Mouse (Mus musculus) liver, embryonic 13.5 days (tissue): ENCODE data around the gene 4931409K22Rik. TPM values are rescaled to one million over a fixed set of nuclear protein-coding genes. Genes with fewer than 3 reads are reported as not detected.

Experiments
- ATAC-seq: fragments of 200-750 bp; cut with Nextera tagmentation; 2 replicates; pipeline ENCODE4 v1.8.0; 2017; ENCODE audit warnings: low read depth, mild to moderate bottlenecking, moderate number of reproducible peaks, moderate library complexity
- DNase-seq: peaks from one replicate; pipeline ENCODE4 v3.0.0; 2022
- H3K27ac ChIP-seq: fragments of 300-500 bp; sonication (generic); 2 replicates; pipeline ENCODE4 v1.5.1; 2015; ENCODE audit warnings: moderate library complexity, mild to moderate bottlenecking, inconsistent platforms
- H3K27me3 ChIP-seq: fragments of 300-500 bp; sonication (generic); 2 replicates; pipeline ENCODE4 v1.6.1; 2015; ENCODE audit warnings: mild to moderate bottlenecking, inconsistent platforms
- H3K36me3 ChIP-seq: fragments of 300-500 bp; sonication (generic); 2 replicates; pipeline ENCODE4 v1.6.1; 2015; ENCODE audit warnings: mild to moderate bottlenecking, inconsistent platforms
- H3K4me1 ChIP-seq: fragments of 300-500 bp; sonication (generic); replicated peaks from 2 replicates; pipeline ENCODE4 v1.6.1; 2015; ENCODE audit warnings: inconsistent platforms
- H3K4me2 ChIP-seq: fragments of 300-500 bp; sonication (generic); 2 replicates; pipeline ENCODE4 v1.6.1; 2015; ENCODE audit warnings: inconsistent platforms, mild to moderate bottlenecking, moderate library complexity
- H3K4me3 ChIP-seq: fragments of 300-500 bp; sonication (generic); replicated peaks from 2 replicates; pipeline ENCODE4 v1.5.1; 2015; ENCODE audit warnings: mild to moderate bottlenecking, inconsistent platforms
- H3K9ac ChIP-seq: fragments of 300-500 bp; sonication (generic); 2 replicates; pipeline ENCODE4 v1.6.1; 2015; ENCODE audit warnings: mild to moderate bottlenecking, inconsistent platforms
- H3K9me3 ChIP-seq: fragments of 300-500 bp; sonication (generic); replicated peaks from 2 replicates; pipeline ENCODE4 v1.6.1; 2016; ENCODE audit warnings: inconsistent platforms
- WGBS: fragments of 180-500 bp; shearing (Covaris S2); methylation state at CpG from one replicate; pipeline ENCODE4 v1.1.7; 2015; ENCODE audit not compliant: insufficient replicate concordance; 5-methylcytosine and 5-hydroxymethylcytosine counted together
- polyA plus RNA-seq: library from polyadenylated mRNA; unstranded; fragments of >200 nt; fragmentation: Nextera tagmentation; extraction: Ambion mirVana; gene quantifications from 2 replicates; pipeline ENCODE4 v1.2.1, GENCODE M21; 2015

The 4931409K22Rik gene
- polyA plus RNA-seq, 1 experiment from 2014 or later = not detected

GRCm38 (mm10) chr5:24521366-24521765 lies 35.2 kb downstream of the 4931409K22Rik start:
- Histone ChIP-seq H3K4me2 (no peak overlapping the region), H3K27ac (no peak overlapping the region), H3K27me3 (peaks cover 84% of the 10 kb centered on the region), H3K4me1 (peaks cover 3% of the 10 kb centered on the region; the same call in 1 of the 2 replicates), H3K9ac (no peak overlapping the region), H3K4me3 (no peak overlapping the region), H3K36me3 (no peaks in the 10 kb centered on the region), H3K9me3 (no peaks in the 10 kb centered on the region)
- no peak for ATAC-seq
- 48% methylated on average over 8 of the region's 8 CpGs for WGBS
- DNase-seq = no peak

DNA sequence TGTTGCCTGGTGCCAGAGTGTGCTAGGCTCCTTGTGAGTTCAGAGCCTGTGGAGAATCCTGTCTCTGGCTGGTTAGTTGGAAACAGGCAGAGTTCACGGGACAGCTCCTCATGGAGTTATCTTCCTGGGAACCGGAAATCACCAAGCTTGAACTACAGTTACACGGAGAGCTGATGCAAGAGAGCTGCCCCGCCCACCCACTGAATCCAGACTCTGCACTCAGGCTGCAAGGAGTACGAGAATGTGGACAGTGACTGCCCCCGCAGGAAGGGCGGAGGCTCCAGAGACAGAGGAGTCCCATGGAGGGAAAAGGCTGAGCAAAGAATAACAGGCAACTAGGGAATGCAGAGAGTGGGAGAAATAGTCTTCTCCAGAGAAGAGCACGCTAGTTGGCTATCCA lies 44.3 kb downstream of the 4931409K22Rik start:
- H3K36me3 ChIP-seq = no peaks in the 10 kb centered on the region
- DNase-seq (no peak), ATAC-seq (0 out of 2 replicates have a peak, but pooled peaks have one; percentile 34)
- WGBS = 44% methylated on average over 8 of the region's 8 CpGs
- 0 out of 2 replicates have a peak, but pooled peaks cover 5% of the 10 kb centered on the region for H3K9me3 ChIP-seq
- no peak overlapping the region for H3K4me2 ChIP-seq
- no peaks in the 10 kb centered on the region for H3K4me1 ChIP-seq
- no peak overlapping the region for H3K27ac ChIP-seq
- peaks cover 35% of the 10 kb centered on the region for H3K27me3 ChIP-seq
- H3K9ac ChIP-seq = no peak overlapping the region
- no peak overlapping the region for H3K4me3 ChIP-seq

DNA sequence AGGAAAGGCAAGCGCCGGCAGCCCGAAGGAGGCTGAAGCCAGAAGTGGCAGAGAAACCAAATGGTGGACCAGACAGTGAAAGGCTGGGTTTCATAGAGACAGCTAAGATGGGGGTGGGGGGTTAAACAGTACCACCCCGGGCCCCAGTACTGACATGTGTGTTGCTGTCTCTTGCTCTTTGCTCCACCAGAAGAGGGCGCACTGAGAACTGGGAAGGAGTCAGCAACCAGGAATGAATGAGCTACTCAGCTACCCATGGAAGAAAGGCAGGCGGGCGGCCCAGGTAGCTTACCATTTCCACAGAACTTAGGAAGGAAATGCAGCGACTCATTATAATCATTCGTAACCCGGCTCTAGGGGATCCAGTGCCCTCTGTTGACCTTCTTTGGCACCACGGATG lies 46.0 kb downstream of the 4931409K22Rik start:
- Histone ChIP-seq H3K9me3 (0 out of 2 replicates have a peak, but pooled peaks cover 5% of the 10 kb centered on the region), H3K36me3 (no peaks in the 10 kb centered on the region), H3K27ac (no peak overlapping the region), H3K4me3 (no peak overlapping the region), H3K27me3 (peaks cover 31% of the 10 kb centered on the region; the same call in 1 of the 2 replicates), H3K4me2 (no peak overlapping the region), H3K9ac (no peak overlapping the region), H3K4me1 (0 out of 2 replicates have a peak, but pooled peaks cover 2% of the 10 kb centered on the region)
- ATAC-seq (no peak), DNase-seq (no peak)
- 41% methylated on average over 11 of the region's 11 CpGs for WGBS

GRCm38 (mm10) chr5:24508406-24508805 lies 48.2 kb downstream of the 4931409K22Rik start:
- no peak overlapping the region for H3K4me3 ChIP-seq
- H3K4me1 ChIP-seq = peaks cover 17% of the 10 kb centered on the region
- no peaks in the 10 kb centered on the region for H3K36me3 ChIP-seq
- H3K4me2 ChIP-seq = no peak overlapping the region
- H3K27ac ChIP-seq = no peak overlapping the region
- H3K9ac ChIP-seq = no peak overlapping the region
- no peak for DNase-seq
- no peak for ATAC-seq
- H3K27me3 ChIP-seq = peaks cover 30% of the 10 kb centered on the region
- H3K9me3 ChIP-seq = 0 out of 2 replicates have a peak, but pooled peaks cover 5% of the 10 kb centered on the region
- WGBS = 78% methylated on average over 7 of the region's 7 CpGs

GRCm38 (mm10) chr5:24505513-24505912 lies 51.1 kb downstream of the 4931409K22Rik start:
- Histone ChIP-seq H3K4me1 (peaks cover 17% of the 10 kb centered on the region), H3K9me3 (0 out of 2 replicates have a peak, but pooled peaks cover 5% of the 10 kb centered on the region), H3K27ac (no peak overlapping the region), H3K9ac (no peak overlapping the region), H3K4me3 (no peak overlapping the region), H3K4me2 (no peak overlapping the region), H3K27me3 (peaks cover 22% of the 10 kb centered on the region), H3K36me3 (peaks cover 18% of the 10 kb centered on the region)
- ATAC-seq (peak; percentile 46), DNase-seq (no peak)
- WGBS = 10% methylated on average over 2 of the region's 2 CpGs

DNA sequence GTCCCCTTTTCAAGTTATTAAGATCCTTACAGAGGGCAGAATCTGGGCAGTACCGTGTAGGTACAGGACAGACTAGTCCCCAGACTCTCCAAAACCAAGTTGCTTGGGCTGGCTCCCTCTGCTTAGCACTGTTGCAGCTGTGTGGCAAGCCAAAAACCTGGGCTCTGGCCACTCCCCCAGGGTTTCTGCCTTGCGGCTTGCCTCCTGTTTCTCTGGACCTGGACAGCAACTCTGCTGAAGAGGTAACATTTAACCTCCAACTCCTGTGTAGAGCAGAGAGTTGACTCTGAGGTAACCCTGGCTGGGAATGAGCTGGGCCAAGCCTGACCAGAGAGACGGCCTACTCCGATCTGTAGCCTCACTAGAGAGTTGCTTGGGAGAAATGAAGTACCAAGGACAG lies 53.8 kb downstream of the 4931409K22Rik start:
- no peak for DNase-seq
- 78% methylated on average over 4 of the region's 4 CpGs for WGBS
- Histone ChIP-seq H3K27ac (no peak overlapping the region), H3K9ac (no peak overlapping the region), H3K4me1 (peaks cover 17% of the 10 kb centered on the region), H3K9me3 (no peaks in the 10 kb centered on the region), H3K36me3 (peaks cover 45% of the 10 kb centered on the region), H3K4me3 (no peak overlapping the region), H3K4me2 (no peak overlapping the region), H3K27me3 (peaks cover 21% of the 10 kb centered on the region)
- ATAC-seq = no peak

- no peak overlapping the region for H3K4me2 ChIP-seq
- peaks cover 17% of the 10 kb centered on the region for H3K4me1 ChIP-seq
- no peak overlapping the region for H3K27ac ChIP-seq
- peaks cover 17% of the 10 kb centered on the region for H3K27me3 ChIP-seq
- no peak for DNase-seq
- 81% methylated on average over 11 of the region's 11 CpGs for WGBS
- no peaks in the 10 kb centered on the region for H3K9me3 ChIP-seq
- peaks cover 59% of the 10 kb centered on the region for H3K36me3 ChIP-seq
- H3K4me3 ChIP-seq = no peak overlapping the region
- ATAC-seq = no peak
- no peak overlapping the region for H3K9ac ChIP-seq
Measured at GRCm38 (mm10) chr5:24500851-24501250, 55.8 kb downstream of the 4931409K22Rik start.

DNA sequence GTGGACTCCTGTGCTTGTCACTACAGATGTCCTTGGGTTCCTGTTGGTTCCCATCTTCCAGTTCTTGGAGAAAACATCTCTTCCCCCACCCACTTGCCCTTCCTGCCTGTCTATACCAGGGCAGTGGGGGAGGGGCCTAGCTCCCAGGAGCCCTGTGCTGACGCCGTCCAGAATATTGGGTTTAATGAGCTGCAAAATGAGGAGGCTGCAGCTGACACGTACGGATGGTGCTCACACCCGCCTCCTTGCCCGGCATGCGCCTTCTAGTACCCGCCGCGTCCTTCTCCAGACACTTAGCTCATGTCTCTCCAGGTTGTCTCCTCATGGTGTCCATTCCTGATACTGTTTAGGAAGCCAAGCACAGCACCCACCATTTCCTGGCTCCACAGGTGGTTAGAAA lies 57.5 kb downstream of the 4931409K22Rik start:
- Histone ChIP-seq H3K9me3 (no peaks in the 10 kb centered on the region), H3K27ac (no peak overlapping the region), H3K4me1 (no peaks in the 10 kb centered on the region), H3K4me3 (no peak overlapping the region), H3K27me3 (peaks cover 1% of the 10 kb centered on the region; the same call in 1 of the 2 replicates), H3K36me3 (peaks cover 72% of the 10 kb centered on the region), H3K4me2 (no peak overlapping the region), H3K9ac (no peak overlapping the region)
- DNase-seq (no peak), ATAC-seq (no peak)
- whole genome bisulfite sequencing = 88% methylated on average over 10 of the region's 10 CpGs

- no peak overlapping the region for H3K4me3 ChIP-seq
- DNase-seq (no peak), ATAC-seq (no peak)
- H3K4me2 ChIP-seq = no peak overlapping the region
- H3K27me3 ChIP-seq = no peaks in the 10 kb centered on the region
- no peak overlapping the region for H3K27ac ChIP-seq
- WGBS = 82% methylated on average over 12 of the region's 12 CpGs
- no peaks in the 10 kb centered on the region for H3K4me1 ChIP-seq
- H3K36me3 ChIP-seq = peaks cover 87% of the 10 kb centered on the region
- H3K9ac ChIP-seq = no peak overlapping the region
- H3K9me3 ChIP-seq = no peaks in the 10 kb centered on the region
Measured at GRCm38 (mm10) chr5:24497526-24497925, 59.1 kb downstream of the 4931409K22Rik start.

DNA sequence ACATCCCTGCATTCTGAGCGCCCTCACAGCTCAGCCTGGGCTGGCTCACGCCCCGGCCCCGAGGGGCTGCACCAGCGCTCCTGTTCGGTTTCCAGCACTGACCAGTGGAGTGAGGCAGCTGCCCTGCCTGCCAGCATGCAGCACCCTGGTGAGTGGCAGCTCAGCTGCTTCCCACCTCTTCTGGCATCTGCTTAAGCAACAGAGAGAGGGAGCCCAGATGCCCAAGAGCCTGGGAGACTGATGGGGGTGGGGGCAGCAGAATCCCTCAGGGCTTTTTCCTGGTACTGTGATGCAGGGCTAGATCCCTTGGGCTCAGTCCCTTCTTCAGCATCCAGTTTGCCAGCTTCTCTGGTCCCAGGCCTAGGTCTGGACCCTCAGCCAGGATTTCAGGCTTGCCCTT lies 59.9 kb downstream of the 4931409K22Rik start:
- 79% methylated on average over 6 of the region's 6 CpGs for WGBS
- ATAC-seq = no peak

DNA sequence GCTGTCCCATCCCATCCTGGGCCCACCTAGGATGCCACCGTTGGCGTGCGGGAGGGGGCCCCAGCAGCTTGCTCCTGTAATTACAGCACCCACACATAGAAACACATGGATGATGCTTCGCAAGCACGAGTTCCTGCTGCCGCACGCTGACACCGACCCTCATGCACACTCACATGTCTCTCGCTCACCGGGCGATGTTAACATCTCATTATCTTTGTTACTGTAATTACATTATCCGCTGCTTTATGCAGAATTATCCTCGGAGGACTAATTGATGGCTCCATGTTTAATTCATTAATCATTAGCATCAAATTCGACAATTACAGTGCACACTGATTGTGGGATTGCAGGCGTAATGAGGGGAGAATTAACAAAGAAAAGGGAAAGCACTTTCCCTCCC lies 61.6 kb downstream of the 4931409K22Rik start:
- peaks cover 89% of the 10 kb centered on the region for H3K36me3 ChIP-seq
- H3K4me2 ChIP-seq = no peak overlapping the region
- H3K27me3 ChIP-seq = no peaks in the 10 kb centered on the region
- no peak overlapping the region for H3K4me3 ChIP-seq
- 88% methylated on average over 15 of the region's 15 CpGs for WGBS
- DNase-seq = no peak
- no peak for ATAC-seq
- no peaks in the 10 kb centered on the region for H3K9me3 ChIP-seq
- H3K9ac ChIP-seq = no peak overlapping the region
- no peak overlapping the region for H3K27ac ChIP-seq
- no peaks in the 10 kb centered on the region for H3K4me1 ChIP-seq

More for the DNA sequence above, 59.9 kb downstream of the 4931409K22Rik start:
- Histone ChIP-seq H3K9ac (no peak overlapping the region), H3K4me3 (no peak overlapping the region), H3K9me3 (no peaks in the 10 kb centered on the region), H3K27ac (no peak overlapping the region), H3K4me2 (no peak overlapping the region), H3K4me1 (no peaks in the 10 kb centered on the region), H3K36me3 (peaks cover 89% of the 10 kb centered on the region), H3K27me3 (no peaks in the 10 kb centered on the region)
- no peak for DNase-seq
